Mouse (Mus musculus): ENCODE results near the gene Bmf. TPM values are rescaled to one million over a fixed set of nuclear protein-coding genes. Genes with fewer than 3 reads are reported as not detected.

Bmf gene
- total RNA-seq (2022) = 1 to 10 TPM; 2.0 to 8.6 (median 4.1) TPM

DNA sequence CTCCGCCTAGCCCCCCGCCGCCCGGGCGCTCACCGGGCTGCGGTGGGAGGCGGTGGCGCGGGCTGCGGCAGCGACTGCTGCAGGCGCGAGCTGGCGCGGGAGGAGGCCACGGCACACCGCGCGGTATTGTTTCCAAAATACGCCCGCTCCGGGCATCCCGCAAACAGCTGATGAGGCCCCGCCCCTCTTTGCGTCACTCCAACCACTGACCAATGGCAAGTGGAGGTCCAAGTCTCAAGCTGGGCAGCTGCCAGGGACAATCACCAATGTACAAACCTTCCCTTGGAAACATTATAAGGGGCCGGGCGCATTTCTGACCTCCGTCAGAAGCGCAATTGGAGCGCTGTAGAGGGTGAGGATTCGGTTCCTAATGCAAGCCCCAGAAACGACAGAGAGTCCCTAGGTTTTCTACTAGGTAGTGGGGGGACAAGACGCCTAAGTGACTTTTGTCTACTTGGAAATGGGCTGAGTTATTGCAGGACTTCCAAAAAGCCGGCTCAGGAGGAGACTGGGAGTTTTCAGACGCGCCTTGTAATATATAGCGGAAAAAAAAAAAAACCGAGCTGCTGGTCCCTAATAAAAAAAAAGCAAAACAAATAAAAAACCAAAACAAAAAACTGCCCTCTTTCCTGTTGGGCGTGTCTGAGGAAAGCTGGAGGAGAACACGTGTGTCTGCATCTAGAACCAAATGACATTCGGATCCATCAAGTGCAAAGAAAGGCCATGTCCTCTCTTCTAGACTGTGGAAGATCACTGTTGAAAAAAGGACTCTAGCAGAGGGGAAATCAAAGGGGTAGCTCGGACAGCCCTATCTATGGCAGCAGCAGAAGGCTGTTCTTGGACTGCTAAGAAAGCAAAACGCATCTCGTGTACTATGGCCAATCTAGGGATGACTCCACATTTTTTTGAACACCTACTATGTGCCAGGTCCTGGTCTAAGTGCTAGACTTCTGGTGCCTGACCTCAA is at the start of gene Bmf:
Gene Bmf (minus strand): TSS at position 181 of the 967 bp plus-strand sequence.
- DNase-seq (ENCODE audit: low spot score in 2 of 2) = peak; percentile 93

DNA sequence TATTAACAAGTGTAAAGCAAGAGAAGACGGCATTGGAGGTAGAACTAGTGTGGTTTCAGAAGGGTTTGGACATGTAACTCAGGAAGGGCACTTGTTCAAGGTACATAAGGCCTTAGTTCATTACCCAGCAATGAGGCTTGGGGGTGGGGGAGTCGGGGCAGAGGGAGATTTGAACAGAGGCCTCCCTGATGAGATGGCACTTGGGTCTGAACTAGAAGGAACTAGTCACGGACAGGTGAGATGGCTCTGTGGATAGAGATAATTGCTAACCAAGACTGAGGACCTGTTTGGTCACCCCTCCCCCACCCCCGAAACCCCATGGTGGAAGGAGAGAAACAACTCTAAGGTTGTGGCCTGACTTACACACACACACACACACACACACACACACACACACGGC is 49.6 kb upstream of the Bmf start:
- no peak for DNase-seq (ENCODE audit: low spot score in 2 of 2)

DNA sequence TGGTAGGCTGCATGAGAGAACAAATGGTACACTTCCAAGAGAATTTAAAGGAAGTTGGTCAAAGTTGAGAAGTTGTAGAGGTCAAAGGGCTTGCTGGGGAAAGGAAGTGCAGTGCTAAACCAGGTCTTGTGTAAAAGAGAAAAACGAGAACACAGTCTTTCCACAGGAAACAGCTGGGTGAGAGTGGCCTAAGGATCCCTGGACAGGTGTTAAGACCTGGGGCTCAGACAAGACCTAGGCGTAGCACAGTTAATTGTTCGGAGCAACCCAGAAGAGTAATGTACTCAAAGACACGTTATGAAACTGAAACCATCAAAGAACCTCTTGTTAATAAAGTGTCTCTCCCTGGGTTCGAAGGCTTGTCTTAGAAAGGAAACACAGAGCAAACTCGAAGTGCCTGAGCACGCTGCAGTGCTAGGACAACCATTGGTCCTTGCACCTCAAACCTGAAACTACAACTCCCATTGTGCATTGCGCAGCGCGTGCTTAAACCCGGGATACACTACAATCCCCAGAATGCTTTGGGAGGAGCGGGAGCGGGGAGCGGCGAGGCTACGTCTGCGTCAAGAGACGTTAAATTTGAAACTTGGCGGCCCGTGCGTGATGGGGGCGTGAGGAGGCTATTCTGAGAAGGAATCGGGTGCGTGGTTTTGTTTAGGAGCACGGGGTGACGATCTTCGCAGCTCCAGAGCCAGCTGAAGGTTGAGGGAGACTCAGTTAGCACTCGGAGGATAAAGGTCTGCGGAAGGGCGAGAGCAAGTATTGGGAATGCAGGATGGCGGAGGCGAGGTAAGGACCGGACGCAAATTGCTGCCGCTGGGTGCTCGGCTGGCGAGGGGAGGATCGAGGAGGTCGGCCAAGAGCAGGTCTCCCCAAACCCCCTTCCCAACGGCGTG is 48.4 kb upstream of the Bmf start, which contains the start of gene Bub1b:
Gene Bub1b (plus strand): TSS at position 539 of the 896 bp plus-strand sequence.
- DNase-seq (ENCODE audit: low spot score in 2 of 2) = peak; percentile 82 to 87

DNA sequence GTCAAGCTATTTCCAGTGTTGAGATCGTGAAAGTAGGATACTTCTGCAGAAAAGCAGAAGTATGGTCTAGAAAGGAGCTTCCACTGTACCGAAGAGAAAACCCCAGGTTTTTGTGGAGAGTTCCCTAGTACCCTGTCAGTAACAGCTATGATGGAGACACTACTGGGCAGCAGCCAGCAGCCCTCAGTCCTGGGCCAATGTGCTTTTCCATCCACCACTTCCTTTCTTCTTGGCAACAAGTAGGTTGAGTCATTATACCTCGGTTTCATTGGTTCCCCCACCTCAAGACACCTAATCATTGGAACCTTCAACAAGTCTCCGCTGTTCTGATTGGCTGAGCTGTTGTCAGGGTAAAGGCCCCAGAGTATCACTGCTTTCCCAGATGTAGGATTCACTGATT is 41.6 kb upstream of the Bmf start:
- DNase-seq (ENCODE audit: low spot score in 2 of 2) = no peak

DNA sequence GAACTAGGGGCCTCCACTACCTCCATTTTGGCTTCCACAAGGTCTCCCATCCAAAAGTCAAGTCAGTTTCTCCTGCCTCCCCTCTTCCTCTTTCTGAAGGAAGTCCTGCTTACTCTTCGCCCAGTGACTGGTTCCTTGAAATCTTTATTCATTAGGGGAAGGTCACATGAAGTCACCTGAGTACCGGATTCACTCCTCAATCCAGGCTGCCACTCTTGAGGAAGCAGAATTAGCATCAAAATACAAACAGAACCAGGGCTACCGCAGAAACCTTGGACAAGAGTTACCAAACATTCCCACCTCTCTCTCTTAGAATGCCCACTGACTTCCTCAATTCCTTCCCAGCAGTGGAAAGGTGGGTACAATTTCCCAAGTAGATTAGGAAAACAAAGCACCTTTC is 38.2 kb upstream of the Bmf start:
- no peak for DNase-seq (ENCODE audit: low spot score in 2 of 2)

DNA sequence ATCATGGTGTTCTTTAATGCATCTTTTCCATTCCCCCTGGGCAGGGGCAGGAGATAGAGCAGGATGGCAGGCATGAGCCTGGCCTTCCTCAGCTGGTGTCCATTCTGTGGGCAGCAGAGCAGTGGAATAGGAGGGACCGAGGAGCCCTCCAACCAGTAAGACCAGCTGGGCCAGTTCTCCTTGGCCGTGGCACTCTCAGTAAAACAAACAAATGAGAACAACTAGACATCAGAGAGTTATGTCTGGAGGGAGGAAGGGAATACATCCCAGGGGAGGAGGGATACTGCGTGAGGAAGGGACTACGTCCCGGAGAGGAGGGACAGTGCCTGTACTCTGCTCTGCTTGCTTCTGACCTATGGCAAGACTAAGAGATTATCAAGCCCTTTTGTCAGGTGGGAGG is 36.5 kb upstream of the Bmf start:
- DNase-seq (ENCODE audit: low spot score in 2 of 2) = no peak

DNA sequence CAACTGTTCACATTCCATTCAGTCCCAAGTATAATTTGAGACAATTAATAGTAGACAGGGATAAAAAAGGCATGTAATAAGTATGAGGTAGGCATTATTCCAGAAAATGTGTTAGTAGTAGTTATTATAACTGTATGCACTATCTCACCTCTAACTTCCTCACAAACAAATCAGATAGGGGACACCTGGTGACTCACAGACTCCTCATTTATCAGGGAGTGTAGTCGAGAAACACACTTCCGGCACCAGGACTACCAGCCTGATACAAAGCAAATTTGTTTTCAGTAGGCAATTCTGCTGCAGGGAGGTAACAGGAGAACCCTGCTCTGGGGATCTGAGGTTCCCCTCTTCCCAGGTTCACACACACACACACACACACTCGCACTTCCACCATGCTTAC is 23.6 kb upstream of the Bmf start:
- no peak for DNase-seq (ENCODE audit: low spot score in 2 of 2)

DNA sequence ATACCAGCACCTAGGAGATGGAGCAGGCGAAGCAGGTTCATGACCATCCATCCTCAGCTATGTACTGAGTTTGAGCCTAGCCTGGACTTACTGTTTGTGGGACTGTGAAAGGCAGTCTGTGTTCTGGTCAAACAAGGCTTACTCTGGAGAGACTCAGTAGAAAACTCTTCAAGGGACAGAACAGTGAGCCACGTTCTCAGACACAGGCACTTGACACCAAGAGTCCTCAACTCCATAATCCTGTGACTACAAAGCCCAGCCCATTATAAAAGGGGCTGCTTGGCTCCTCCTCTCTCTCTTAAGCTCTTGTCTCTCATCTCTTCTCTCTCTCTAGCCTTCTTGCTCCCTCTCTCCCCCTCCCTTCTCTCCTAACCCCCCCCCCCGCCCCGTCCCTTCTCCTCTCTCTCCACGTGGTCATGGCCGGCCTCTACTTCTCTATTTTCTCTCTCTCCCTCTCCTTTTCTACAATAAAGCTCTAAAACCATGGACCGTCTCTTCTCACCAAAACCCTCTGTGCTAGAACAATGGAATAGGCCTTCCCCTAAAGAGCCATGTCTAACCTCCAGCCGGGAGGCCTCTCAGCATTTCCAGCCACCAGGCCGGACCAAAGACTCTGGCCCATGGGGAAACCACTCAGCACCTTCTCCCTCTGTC is 22.8 kb upstream of the Bmf start:
- no peak for DNase-seq (ENCODE audit: low spot score in 2 of 2)

DNA sequence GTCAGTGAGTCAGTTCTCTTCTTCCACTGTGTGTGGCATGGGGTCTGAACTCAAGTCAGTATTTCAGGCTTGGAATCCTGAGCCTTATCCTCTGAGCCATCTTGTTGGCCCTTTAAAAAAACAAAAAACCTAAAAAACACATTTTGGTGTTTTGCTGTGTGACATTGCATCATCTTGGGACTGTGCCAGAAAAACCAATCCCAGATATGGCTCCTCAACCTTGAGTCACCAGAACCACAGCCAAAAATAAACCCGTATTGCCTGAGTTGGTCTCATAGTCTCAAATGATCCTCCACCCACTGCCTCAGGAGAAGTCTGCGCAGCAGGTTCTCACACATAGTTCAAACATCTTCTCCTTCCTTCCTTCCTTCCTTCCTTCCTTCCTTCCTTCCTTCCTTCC is 21.5 kb upstream of the Bmf start:
- no peak for DNase-seq (ENCODE audit: low spot score in 2 of 2)

DNA sequence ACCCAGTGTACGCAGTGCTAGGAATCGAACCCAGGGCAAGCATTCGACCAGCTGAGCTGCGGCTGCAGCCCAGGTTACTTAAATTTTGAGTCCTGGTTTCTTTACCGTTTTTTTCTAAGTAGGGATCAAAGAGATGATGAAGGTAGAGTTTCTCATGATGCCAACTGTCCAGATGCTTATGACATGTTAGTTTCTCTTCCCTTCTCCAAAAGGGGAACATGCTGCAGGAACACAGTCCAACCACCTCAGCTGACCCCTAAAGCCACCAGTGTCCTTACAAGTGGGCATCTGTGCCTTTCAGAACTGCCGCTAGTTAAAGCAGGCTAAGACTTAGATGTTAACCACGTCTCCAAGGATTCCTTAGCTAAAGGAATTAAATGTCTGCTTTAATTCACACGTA is 17.7 kb upstream of the Bmf start:
- DNase-seq (ENCODE audit: low spot score in 2 of 2) = no peak

DNA sequence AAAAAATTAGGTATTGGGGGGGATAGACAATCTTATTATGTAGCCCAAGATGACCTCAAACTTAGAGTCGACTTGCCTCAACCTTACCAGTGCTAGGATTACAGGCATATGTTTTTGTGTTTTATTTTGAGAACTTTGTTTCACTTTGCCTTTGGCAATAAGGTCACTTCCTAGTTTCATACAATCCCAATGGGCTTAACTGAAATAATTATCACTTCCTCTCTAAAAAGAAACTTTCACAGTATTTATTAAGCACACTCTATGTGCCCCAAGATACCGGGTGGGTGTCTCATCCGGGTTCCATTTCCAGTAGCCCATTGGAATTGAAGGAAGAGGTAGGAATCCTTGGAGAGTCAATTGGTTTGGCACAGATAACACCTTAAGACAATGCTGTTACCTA is 12.9 kb upstream of the Bmf start:
- DNase-seq (ENCODE audit: low spot score in 2 of 2) = no peak

DNA sequence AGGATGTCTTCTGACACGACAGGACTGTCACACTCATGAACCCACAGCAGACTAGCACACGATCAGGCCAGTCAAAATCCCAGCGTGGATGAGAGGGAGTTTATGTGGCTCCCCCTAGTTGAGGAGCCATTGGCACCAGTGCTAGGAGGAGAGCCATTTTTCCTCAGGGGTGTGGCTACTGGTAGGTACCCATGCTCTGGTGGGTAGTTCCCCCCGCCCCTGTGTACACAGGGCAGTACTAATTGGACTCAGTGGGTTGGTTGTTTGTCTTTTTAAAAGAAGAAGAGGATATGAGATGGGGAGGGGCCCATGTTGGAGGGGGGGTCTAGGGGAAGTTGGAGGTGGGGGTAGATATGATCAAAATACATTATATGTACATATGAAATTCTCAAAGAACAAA is 12.5 kb upstream of the Bmf start:
- DNase-seq (ENCODE audit: low spot score in 2 of 2) = no peak

DNA sequence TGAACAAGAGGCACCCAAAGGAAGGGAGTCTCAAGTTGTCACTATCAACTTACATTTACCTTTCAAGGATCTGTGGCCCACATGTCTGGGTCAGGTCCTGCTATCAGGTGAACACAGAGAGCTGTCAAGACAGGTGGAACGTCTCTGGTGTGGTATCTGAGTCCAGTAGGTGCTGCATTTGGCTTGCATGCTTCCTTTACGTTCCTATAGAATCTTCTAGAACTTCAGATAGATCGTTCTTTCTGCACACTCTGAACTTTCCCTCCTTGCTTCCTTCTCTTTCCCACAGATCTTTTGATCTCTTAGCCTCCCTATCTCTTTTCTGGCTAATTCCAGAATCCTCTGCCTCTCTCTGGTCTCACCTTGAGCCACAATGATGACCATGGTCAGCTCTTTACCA is 8.9 kb upstream of the Bmf start:
- no peak for DNase-seq (ENCODE audit: low spot score in 2 of 2)

DNA sequence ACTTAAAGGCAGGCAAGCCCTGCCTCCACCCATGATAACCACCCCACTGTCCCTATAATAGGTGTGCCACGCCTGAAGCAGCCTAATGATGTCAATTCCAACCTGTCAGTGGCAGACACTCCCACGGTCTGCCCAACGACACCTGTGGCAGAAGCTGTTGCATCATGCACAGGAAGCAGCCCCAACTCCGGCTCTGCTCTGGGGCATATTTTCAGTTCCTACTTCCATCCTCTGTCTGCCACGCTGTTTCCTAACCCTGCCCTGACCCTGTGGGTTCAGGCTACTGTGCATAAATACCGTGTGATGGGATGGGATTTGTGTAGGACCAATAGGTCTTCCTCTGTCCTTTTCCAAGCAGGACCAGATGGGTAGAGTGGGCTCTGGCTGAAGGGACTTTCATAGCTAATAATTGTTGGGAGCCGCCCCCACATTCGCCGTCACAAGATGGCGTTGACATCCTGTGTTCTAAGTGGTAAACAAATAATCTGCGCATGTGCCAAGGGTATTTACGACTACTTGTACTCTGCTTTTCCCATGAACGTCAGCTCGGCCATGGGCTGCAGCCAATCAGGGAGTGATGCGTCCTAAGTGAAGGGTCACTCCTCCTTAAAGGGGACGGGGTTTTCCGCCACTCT is 5.0 kb upstream of the Bmf start:
- DNase-seq (ENCODE audit: low spot score in 2 of 2) = peak; percentile 56 to 75

DNA sequence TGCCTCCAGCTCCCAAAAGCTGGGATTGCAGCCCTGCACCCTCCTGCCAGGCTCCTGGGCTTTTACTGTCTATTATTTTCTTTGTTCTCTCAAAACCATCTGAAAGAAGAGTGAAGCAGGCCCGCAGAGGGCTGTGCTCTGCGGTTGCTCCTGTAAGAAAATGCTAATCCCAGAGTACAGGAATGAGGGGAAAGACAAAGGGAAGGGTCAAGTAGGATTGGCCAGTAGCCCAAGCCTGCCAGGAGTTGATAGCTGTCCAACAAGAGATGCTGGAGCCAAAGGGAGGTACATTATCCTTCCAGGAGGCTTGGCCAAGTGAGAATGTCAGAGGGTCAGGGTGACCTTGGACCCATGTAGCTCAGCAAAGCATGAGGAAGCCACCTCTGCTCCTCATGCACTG is 2.1 kb upstream of the Bmf start:
- no peak for DNase-seq (ENCODE audit: low spot score in 2 of 2)

DNA sequence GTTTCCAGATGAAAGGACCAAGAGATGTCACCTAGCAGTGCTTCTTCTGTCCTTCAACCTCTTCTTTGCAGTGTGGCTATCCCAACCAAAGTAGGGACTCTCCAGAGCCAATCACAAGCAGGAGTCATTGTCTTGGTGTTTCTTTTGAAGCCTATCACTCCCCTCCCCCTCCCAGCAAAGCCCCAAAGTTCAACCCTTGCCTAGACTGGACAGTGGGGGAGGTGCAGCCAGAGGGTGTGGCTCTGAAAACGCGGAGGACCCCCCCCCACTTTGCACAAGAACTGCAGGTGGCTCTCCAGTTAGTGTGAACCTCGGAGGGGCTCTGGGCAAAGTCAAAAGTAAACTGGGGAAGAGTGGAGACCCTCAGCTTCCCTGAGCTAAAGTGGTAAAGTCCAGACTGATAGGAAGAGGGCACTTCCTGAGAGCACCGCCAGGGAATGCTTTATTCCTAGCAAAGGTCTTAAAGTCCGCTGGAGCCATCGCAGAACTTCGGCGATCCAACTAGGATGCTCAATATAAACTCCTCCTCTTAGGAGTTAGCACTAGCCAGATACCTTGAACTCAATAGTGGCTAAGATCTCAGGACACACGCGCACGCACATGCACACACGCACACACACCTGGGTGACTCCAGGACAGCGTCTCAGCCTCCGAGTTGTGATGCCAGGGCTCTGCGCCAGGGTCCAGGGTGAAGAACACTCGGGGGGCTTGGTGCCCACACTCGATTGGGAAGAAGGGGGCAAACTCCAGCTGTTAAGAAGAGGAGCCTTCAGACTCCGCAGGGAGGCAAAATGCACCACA is 866 bp downstream of the Bmf start:
- DNase-seq (ENCODE audit: low spot score in 2 of 2) = no peak

DNA sequence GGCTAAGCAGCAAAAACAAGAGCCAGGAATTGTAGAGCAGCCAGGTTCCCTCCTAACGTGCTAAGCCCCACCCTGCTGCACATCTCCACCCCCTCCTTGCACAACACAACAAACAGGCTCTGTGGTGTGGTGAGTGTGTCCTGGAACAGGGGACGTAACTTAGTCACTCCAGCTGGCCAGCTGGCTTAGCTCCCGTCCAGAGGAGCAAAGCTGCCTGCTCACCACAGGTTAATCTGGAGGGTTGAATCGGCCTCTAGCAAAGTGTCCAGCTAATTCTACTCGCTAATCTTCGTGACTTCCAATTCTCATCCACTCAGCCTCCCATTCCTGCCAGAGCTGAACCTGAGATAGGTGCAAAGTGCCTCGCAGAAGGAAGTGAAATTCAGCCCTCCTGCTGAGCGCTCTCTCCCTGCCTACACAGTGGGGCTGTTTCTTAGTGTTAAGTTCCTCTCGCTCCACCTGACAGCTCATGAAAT is 1.9 kb downstream of the Bmf start:
- no peak for DNase-seq (ENCODE audit: low spot score in 2 of 2)

DNA sequence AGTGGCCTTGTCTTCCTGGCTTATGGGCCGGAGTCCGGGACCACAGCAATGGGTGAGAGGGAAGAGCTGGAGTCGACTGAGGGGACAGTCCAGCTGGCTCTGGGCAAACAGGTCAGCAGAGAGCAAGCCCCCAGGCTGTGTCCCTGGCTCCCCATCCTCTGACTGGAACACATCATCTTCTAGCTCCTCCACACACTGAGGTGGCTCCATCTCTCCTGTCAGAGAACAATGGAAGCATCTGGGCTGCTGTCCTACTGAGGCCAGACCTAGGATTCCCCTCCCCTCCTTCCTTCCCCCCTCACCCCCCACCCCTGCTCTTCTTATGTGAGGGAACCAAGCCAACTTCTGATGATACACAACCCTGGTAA is 2.7 kb downstream of the Bmf start:
- no peak for DNase-seq (ENCODE audit: low spot score in 2 of 2)

DNA sequence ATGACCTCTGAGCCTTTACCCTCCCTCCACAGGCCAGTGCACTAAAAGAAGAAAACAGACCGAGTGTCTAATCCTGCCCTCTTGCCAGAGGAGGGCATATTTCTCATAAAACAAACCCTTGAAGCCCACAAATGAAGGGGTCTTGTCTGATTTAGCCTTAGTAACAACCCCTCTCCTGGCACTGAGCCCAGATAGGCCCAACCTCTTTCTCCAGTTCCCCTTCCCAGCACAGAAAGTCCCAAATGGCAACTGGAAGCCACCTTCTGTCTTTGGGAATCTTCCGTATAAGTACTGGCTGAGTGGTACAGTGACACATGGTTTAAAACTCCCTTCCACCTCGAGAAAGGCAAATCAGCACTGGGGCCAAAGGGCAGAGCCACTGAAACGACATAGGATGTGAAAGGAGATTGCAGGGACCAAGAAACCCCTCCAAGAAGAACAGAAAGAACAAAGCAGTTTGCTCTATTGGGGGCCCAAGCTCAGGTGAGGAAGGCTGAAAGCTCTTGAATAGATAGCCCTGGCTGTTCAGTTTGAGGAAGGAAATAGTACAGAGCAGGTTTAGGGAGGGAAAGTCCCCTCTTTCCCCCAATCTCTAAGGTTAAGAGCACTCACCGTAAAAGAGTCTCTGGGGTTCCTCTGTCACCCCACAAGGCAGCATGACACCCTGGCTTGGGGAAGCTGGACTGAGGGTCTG is 3.2 kb downstream of the Bmf start:
- no peak for DNase-seq (ENCODE audit: low spot score in 2 of 2)

Measured in layer of hippocampus, adult 8-10 months (tissue).